Mouse (Mus musculus): ENCODE data around the gene Gns. TPM values are rescaled to one million over a fixed set of nuclear protein-coding genes. Genes with fewer than 3 reads are reported as not detected.
A peak's percentile ranks its signal among the peaks of the same experiment; 100 is the strongest.

Gns gene
- polyA plus RNA-seq, 2 experiments, result 7.3 to 12.2 TPM

DNA sequence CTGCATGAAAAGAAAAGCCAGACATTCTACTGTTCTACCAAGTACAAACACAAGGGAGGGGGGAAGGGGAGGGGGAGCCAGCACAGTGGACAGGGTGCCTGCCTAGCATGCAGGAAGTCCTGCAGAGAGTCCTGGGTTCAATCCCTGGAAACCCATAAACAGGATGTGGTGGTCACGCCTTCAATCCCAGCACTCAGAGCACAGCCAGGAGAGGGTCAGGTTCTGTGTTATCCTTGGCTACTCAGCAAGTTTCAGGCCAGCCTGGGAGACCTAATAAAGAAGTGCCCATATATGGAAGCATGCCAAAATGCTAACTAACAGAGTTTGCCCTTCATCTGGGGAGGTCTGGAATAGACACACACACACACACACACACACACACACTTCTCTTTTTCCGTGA, 64.2 kb downstream of the Gns start:
- H3K36me3 ChIP-seq (replicated peaks; ENCODE audit: control insufficient read depth, insufficient read depth, low read depth), result no peaks in the 10 kb centered on the region
- DNase-seq (ENCODE audit: low read depth in 3 of 3, low spot score in 3 of 3) (no peak), ATAC-seq (ENCODE audit: insufficient read depth) (peak; percentile 16; the same call in 1 of the 2 replicates)
- no peaks in the 10 kb centered on the region for H3K9me3 ChIP-seq (ENCODE audit: control insufficient read depth, low read length)
- H3K4me1 ChIP-seq (replicated peaks; ENCODE audit: control insufficient read depth in 2 of 2, insufficient read depth in 2 of 2, low read length in 1 of 2), result peaks cover 21 to 56% of the 10 kb centered on the region in 2 experiments
- TF ChIP-seq EP300 (IDR thresholded peaks at IDR 0.05; ENCODE audit: low read depth) (no peak), CTCF (IDR thresholded peaks at IDR 0.05; ENCODE audit: low read depth) (no peak)
- no peak overlapping the region for H3K4me3 ChIP-seq (ENCODE audit: insufficient read depth in 1 of 2, low read depth in 2 of 2, low read length in 2 of 2)
- no peaks in the 10 kb centered on the region for H3K27me3 ChIP-seq (ENCODE audit: control insufficient read depth, insufficient read depth, low read length)
- no peak overlapping the region for H3K27ac ChIP-seq
- WGBS (ENCODE audit: insufficient replicate concordance), result 22% methylated on average over 2 of the region's 2 CpGs
- H3K9ac ChIP-seq (replicated peaks), result no peak overlapping the region
- no peak overlapping the region for H3K4me2 ChIP-seq (ENCODE audit: low read depth)

DNA sequence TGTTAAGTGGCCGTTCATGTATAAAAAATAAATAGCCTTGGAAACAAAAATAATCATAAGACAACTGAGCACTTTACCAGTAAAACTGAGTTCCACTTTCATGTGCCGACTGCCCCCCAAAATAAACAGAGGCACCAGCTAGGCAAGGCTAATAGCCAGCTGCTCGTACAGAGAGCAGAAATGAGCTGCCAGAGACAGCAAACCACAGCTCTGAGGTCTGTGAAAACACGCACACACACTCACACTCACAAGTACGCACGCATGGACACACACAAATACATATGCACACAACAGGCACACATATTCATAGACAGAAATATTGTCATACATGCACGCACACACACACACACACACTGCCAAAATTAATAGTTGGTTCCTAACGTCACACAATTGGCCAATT, 64.7 kb downstream of the Gns start:
- H3K4me1 ChIP-seq (replicated peaks; ENCODE audit: control insufficient read depth in 2 of 2, insufficient read depth in 2 of 2, low read length in 1 of 2), result peaks cover 21 to 56% of the 10 kb centered on the region in 2 experiments
- no peak for TF ChIP-seq CTCF (IDR thresholded peaks at IDR 0.05; ENCODE audit: low read depth)
- no peak for TF ChIP-seq EP300 (IDR thresholded peaks at IDR 0.05; ENCODE audit: low read depth)
- ATAC-seq (ENCODE audit: insufficient read depth) (no peak), DNase-seq (ENCODE audit: low read depth in 3 of 3, low spot score in 3 of 3) (no peak)
- H3K4me3 ChIP-seq (ENCODE audit: insufficient read depth in 1 of 2, low read depth in 2 of 2, low read length in 2 of 2), result no peak overlapping the region
- no peaks in the 10 kb centered on the region for H3K9me3 ChIP-seq (ENCODE audit: control insufficient read depth, low read length)
- H3K4me2 ChIP-seq (ENCODE audit: low read depth), result peak overlapping the region; percentile 44
- H3K9ac ChIP-seq (replicated peaks), result no peak overlapping the region
- WGBS (ENCODE audit: insufficient replicate concordance), result 17% methylated on average over 8 of the region's 8 CpGs
- H3K27ac ChIP-seq, result no peak overlapping the region
- no peaks in the 10 kb centered on the region for H3K36me3 ChIP-seq (replicated peaks; ENCODE audit: control insufficient read depth, insufficient read depth, low read depth)
- H3K27me3 ChIP-seq (ENCODE audit: control insufficient read depth, insufficient read depth, low read length), result no peaks in the 10 kb centered on the region

DNA sequence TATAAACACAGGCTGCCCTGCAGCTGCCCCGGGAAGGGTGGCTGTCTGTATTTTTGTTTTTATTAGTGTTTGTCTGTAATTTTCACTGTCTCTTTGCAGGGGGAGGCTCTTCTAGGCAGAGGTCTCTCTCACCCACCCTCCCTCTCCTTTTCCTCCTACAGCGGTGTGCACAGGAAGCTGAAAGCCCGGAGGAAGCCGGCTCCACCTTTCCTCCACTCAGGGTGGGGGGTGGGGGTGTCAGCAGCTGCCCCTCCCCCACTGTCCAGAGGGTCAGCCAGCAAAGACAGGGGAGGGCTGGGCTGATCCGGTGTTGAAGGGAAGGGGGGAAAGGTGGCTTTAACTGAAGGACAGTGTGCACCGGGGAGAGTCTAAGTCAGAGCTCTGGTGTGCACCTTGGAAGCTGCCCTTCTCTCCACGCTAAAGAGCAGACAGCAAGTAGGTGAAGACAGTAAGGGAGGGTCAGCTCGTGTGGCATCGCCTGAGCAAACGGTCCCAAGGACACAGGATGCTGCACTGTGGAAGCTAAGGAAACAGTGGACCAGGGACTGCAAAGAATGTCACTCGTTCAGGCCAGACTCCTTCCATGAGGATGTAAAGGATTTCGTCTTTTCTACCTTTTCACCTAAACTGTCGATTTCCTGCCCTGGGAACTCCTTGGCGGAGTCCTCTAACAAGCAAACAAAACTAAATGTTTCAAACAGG, 65.2 kb downstream of the Gns start:
- Histone ChIP-seq H3K27me3 (ENCODE audit: control insufficient read depth, insufficient read depth, low read length) (no peaks in the 10 kb centered on the region), H3K4me1 (replicated peaks; ENCODE audit: control insufficient read depth in 2 of 2, insufficient read depth in 2 of 2, low read length in 1 of 2) (peaks cover 21 to 59% of the 10 kb centered on the region in 2 experiments), H3K4me3 (ENCODE audit: insufficient read depth in 1 of 2, low read depth in 2 of 2, low read length in 2 of 2) (no peak overlapping the region), H3K9me3 (ENCODE audit: control insufficient read depth, low read length) (no peaks in the 10 kb centered on the region), H3K36me3 (replicated peaks; ENCODE audit: control insufficient read depth, insufficient read depth, low read depth) (no peaks in the 10 kb centered on the region), H3K9ac (replicated peaks) (no peak overlapping the region; the same call in 1 of the 2 replicates), H3K4me2 (ENCODE audit: low read depth) (peak overlapping the region; percentile 44), H3K27ac (no peak overlapping the region)
- WGBS (ENCODE audit: insufficient replicate concordance), result 20% methylated on average over 14 of the region's 14 CpGs
- DNase-seq (ENCODE audit: low read depth in 3 of 3, low spot score in 3 of 3) (no peak), ATAC-seq (ENCODE audit: insufficient read depth) (peak; percentile 10; the same call in 1 of the 2 replicates)
- no peak for TF ChIP-seq EP300 (IDR thresholded peaks at IDR 0.05; ENCODE audit: low read depth)
- TF ChIP-seq CTCF (IDR thresholded peaks at IDR 0.05; ENCODE audit: low read depth), result no peak

DNA sequence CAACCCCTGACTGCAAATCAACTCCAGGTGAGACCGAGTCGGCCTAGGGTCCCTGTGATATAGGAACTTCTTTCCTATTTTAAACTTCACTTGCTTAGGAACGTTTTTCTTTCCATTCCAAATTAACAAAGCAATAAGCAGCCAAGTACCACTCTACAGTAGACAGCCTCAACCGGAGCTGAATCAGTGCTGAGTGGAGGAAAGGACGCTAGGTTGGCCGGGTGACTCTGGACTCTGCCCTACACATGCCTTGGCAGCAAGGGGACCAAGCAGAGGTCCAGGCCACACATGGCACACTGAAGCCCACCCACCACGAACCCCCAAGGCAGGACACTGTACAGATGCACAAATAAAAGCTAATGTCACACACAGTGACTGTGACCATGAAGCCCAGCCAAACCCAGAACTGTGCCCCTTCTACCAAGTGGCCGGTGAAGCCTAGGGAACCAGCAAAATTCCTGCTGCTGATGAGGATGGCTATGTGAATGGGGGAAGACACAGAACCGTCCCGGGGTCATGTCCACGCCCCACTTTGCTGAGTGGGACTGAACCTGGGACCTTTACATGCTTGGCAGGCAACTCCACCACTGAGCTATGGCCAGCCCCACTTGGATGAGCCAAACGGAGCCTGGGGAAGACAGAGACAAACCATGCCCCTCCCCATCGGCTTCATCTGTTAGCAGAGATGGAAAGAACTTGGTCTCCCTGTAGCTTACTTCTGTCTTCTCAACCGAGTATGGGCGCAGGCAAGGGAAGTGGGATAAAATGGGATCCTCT, 66.1 kb downstream of the Gns start:
- Histone ChIP-seq H3K27ac (no peak overlapping the region), H3K4me2 (ENCODE audit: low read depth) (peak overlapping the region; percentile 44; the same call in 1 of the 2 replicates), H3K36me3 (replicated peaks; ENCODE audit: control insufficient read depth, insufficient read depth, low read depth) (no peaks in the 10 kb centered on the region), H3K9me3 (ENCODE audit: control insufficient read depth, low read length) (no peaks in the 10 kb centered on the region), H3K4me3 (ENCODE audit: insufficient read depth in 1 of 2, low read depth in 2 of 2, low read length in 2 of 2) (no peak overlapping the region), H3K9ac (replicated peaks) (no peak overlapping the region), H3K4me1 (replicated peaks; ENCODE audit: control insufficient read depth in 2 of 2, insufficient read depth in 2 of 2, low read length in 1 of 2) (peaks cover 21 to 56% of the 10 kb centered on the region in 2 experiments), H3K27me3 (ENCODE audit: control insufficient read depth, insufficient read depth, low read length) (no peaks in the 10 kb centered on the region)
- DNase-seq (ENCODE audit: low read depth in 3 of 3, low spot score in 3 of 3), result no peak
- no peak for ATAC-seq (ENCODE audit: insufficient read depth)
- no peak for TF ChIP-seq CTCF (IDR thresholded peaks at IDR 0.05; ENCODE audit: low read depth)
- no peak for TF ChIP-seq EP300 (IDR thresholded peaks at IDR 0.05; ENCODE audit: low read depth)
- 59% methylated on average over 15 of the region's 15 CpGs for WGBS (ENCODE audit: insufficient replicate concordance)

Data from liver, embryonic 14.5 days (tissue).